Mouse (Mus musculus) pancreas, adult 10 weeks (tissue): Measurements from ENCODE around the gene Supt4a. TPM values are rescaled to one million over a fixed set of nuclear protein-coding genes. Genes with fewer than 3 reads are reported as not detected.

Source experiments
- polyA plus RNA-seq: library from polyadenylated mRNA; stranded (reverse); fragments of 350-450 nt; fragmentation: Illumina TruSeq; extraction: RNeasy Lipid Tissue Mini Kit (QIAGEN cat#74804); gene quantifications from one replicate; pipeline ENCODE4 v1.2.3, GENCODE M21; 2015; ENCODE audit warnings: low read depth, low replicate concordance; ENCODE audit not compliant: insufficient read depth

Supt4a gene
- 15.9 TPM for polyA plus RNA-seq

GRCm38 (mm10) chr11:87737175-87737740 is at the start of gene Supt4a:
Gene Supt4a (plus strand): TSS chr11:87737552.

DNA sequence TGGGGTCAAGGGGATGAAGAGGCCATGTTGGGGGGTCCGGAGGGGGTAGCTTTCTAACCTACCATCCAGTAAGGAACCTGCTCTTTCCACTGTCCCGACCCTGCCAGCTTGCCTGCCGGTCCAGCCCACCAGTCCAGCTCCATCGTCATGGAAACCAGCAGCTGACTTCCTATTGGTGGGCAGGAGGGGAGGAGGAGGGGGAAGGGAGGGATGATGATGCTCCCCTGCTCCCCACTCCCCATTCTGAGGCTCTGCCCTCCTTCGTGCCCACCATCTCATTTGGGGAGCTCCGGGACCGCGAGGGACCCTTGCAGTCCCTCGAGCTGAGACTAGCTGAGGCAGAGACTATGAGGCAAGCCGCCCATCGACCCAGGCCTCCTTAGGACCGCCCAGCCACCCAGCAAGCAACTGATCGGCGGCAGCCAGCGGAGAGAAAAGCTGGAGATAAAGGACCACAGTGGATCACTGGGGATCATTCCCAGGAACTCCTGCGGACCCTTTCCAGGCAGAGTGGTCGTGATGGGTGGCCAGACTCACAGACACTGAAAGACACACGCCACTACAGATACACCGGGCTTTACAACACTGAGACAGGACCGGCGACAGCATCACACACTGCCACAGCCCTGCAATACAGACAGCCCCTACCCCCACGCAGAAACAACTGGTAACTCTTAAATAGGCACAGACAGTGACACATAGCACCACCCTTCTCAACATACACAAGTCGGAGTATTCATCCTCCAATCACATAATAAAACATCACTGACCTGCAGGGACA is 23.1 kb downstream of the Supt4a start, which contains the start of gene Tspoap1:
TSS of gene Tspoap1 (plus strand) at position 241 of the 781 bp plus-strand sequence.

Other genes starting within 250 kb of the Supt4a start
- not detected for gene Gm11492, start 170.9 kb upstream of the Supt4a start, polyA plus RNA-seq
- 17.6 TPM for gene Sept4, start 168.6 kb upstream of the Supt4a start, polyA plus RNA-seq
- 5.4 TPM for gene Mtmr4, start 145.4 kb upstream of the Supt4a start, polyA plus RNA-seq
- gene Hsf5, start 120.4 kb upstream of the Supt4a start, polyA plus RNA-seq, result not detected
- 2.4 TPM for gene Rnf43, start 74.8 kb upstream of the Supt4a start, polyA plus RNA-seq
- gene Tspoap1, start 23.0 kb downstream of the Supt4a start, polyA plus RNA-seq, result 2.9 TPM
- gene Mpo, start 56.0 kb downstream of the Supt4a start, polyA plus RNA-seq, result not detected
- gene Lpo, start 90.7 kb downstream of the Supt4a start, polyA plus RNA-seq, result not detected
- 2.3 TPM for gene Mks1, start 115.7 kb downstream of the Supt4a start, polyA plus RNA-seq
- not detected for gene Epx, start 138.0 kb downstream of the Supt4a start, polyA plus RNA-seq
- not detected for gene Olfr462, start 154.7 kb downstream of the Supt4a start, polyA plus RNA-seq
- not detected for gene Olfr463, start 159.8 kb downstream of the Supt4a start, polyA plus RNA-seq
- not detected for gene Olfr464, start 183.4 kb downstream of the Supt4a start, polyA plus RNA-seq
- 32.0 TPM for gene Dynll2, start 250.0 kb downstream of the Supt4a start, polyA plus RNA-seq